Mouse (Mus musculus): ENCODE data around the gene Lingo2.
"Not testable (repeated sequence)": the region's sequence is repeated elsewhere in the genome, so short reads cannot be mapped to it uniquely, and the experiment has no call there.

Lingo2 gene

DNA sequence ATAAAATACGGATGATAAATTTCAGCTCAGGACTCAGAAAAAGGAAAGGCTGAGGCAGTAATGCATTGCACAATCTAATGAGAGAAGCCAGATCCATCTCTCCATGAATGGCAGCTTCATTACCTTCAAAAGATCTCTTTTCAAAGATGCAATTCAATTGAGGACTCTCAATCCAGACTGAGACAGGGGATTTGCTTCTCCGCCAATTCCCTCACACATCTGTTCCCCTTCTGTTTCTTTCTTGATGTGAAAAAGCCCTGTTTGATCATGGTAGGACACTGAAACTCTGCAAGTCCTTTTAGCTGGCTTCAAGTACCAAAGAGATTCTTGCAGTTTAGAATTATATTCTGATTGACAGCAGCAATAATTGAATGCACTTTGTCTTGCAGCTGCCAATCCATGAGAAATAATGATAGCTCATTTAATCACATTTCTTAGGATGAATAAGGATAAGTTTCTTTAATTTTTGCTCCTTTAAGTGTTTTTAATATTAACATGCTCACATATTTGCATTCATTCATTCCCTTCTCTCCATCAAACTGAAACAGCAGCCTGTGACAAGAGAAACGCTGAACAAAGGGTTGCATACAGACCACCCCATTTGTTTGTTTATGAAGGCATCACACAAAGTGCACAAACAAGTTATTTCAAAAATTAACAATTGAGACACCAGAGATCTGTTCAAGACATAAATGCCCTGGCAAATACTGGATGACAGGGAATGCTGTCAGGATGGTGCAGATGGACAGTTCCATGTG lies 870.3 kb downstream of the Lingo2 start:
- no peak for DNase-seq (ENCODE audit: low spot score)

DNA sequence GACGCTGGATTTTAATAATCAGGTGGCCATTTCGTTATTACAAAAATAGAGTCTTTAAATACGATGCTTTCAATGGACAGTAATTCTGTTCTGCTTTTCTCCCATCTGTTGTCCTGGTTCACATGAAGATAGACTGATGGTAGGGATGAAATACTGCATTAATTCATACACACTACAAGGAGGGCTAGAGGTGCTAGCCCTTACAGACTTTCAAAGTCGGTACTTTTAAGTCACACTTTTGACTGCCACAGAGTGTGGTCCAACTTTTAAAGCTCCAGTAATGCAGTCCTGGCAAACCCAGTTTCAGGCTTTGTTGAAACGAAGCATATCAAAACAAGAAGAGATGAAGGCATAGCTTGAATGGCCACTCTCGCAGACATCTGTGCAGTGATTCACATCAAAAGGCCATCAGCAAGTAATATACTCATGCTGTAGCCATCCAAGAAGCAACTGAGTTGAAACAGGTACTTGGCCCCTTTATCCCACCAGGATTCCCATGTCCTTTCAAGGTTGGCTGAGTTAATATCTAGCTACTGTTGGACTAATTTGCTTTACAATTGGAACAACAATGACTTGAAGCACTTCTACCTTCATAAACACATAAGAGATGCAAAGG lies 872.5 kb downstream of the Lingo2 start:
- no peak for DNase-seq (ENCODE audit: low spot score)

- DNase-seq (ENCODE audit: low spot score), result not testable (repeated sequence)
Measured at GRCm38 (mm10) chr4:36064701-36065100, 886.8 kb downstream of the Lingo2 start.

- DNase-seq (ENCODE audit: low spot score), result no peak
Measured at GRCm38 (mm10) chr4:36052791-36053376, 898.7 kb downstream of the Lingo2 start.

GRCm38 (mm10) chr4:36040361-36040760 lies 911.2 kb downstream of the Lingo2 start:
- no peak for DNase-seq (ENCODE audit: low spot score)

DNA sequence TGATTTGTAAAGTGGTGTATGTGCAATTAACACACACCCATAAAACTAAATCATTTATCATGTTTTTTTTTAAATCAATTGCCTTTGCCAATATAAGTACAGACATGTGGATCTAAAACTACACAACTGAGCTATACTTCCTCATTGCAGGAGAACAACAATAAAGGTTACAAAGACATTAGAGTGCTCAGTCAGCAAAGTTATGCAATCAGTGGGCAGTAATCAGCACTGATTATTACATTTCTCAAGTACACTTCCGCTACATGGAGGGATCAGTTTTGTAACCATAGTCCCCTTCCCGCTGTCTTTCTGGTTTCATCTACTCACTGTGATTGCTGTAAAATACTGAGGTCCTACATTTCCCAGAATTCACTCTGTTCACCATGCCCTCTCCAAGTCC lies 912.8 kb downstream of the Lingo2 start:
- no peak for DNase-seq (ENCODE audit: low spot score)

- DNase-seq (ENCODE audit: low spot score), result no peak
Measured at GRCm38 (mm10) chr4:36032039-36032438, 919.5 kb downstream of the Lingo2 start.

- no peak for DNase-seq (ENCODE audit: low spot score)
Measured at GRCm38 (mm10) chr4:36014181-36014580, 937.4 kb downstream of the Lingo2 start.

GRCm38 (mm10) chr4:35992005-35992763 lies 959.4 kb downstream of the Lingo2 start:
- DNase-seq (ENCODE audit: low spot score), result no peak

- no peak for DNase-seq (ENCODE audit: low spot score)
Measured at GRCm38 (mm10) chr4:35986012-35986411, 965.5 kb downstream of the Lingo2 start.

- no peak for DNase-seq (ENCODE audit: low spot score)
Measured at GRCm38 (mm10) chr4:35963532-35963931, 988.0 kb downstream of the Lingo2 start.

- no peak for DNase-seq (ENCODE audit: low spot score)
Measured at GRCm38 (mm10) chr4:35951894-35952293, 999.7 kb downstream of the Lingo2 start.

DNA sequence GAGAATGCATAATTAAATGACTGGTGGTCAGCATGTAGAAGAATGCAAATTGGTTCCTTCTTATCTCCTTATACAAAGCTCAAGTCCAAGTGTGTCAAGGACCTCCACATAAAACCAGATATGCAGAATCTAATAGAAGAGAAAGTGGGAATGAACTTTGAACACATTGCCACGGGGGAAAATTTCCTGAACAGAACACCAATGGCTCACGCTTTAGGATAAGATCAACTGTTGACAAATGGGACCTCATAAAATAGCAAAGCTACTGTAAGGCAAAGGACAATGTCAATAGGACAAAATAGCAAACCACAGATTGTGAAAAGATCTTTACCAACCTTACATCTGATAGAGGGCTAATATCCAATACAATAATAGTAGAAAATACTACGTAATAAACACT lies 1000.3 kb downstream of the Lingo2 start:
- no peak for DNase-seq (ENCODE audit: low spot score)

GRCm38 (mm10) chr4:35934056-35934661 lies 1017.4 kb downstream of the Lingo2 start:
- DNase-seq (ENCODE audit: low spot score), result no peak

GRCm38 (mm10) chr4:35927722-35928121 lies 1023.8 kb downstream of the Lingo2 start:
- DNase-seq (ENCODE audit: low spot score), result no peak

DNA sequence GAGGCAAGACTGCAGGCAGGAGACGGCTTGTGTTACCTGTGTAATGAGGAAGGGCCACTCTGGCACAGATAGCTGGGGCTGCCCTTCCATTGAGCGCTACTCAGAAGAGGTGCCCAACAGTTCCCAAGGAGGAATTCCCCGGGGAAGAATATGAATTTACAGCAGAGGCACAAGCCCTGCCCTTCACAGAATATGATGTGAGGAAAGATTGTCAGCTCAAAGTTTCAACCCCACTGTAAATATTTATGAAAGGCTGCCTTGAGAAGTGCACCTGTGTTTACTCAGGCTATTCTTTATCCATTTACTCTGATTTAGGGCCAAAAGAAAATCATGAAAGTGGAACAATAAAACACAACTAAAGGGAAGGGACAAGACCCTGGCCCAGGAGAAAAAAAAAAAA lies 1034.1 kb downstream of the Lingo2 start:
- DNase-seq (ENCODE audit: low spot score), result no peak

- DNase-seq (ENCODE audit: low spot score), result no peak
Measured at GRCm38 (mm10) chr4:35897769-35898564, 1053.6 kb downstream of the Lingo2 start.

DNA sequence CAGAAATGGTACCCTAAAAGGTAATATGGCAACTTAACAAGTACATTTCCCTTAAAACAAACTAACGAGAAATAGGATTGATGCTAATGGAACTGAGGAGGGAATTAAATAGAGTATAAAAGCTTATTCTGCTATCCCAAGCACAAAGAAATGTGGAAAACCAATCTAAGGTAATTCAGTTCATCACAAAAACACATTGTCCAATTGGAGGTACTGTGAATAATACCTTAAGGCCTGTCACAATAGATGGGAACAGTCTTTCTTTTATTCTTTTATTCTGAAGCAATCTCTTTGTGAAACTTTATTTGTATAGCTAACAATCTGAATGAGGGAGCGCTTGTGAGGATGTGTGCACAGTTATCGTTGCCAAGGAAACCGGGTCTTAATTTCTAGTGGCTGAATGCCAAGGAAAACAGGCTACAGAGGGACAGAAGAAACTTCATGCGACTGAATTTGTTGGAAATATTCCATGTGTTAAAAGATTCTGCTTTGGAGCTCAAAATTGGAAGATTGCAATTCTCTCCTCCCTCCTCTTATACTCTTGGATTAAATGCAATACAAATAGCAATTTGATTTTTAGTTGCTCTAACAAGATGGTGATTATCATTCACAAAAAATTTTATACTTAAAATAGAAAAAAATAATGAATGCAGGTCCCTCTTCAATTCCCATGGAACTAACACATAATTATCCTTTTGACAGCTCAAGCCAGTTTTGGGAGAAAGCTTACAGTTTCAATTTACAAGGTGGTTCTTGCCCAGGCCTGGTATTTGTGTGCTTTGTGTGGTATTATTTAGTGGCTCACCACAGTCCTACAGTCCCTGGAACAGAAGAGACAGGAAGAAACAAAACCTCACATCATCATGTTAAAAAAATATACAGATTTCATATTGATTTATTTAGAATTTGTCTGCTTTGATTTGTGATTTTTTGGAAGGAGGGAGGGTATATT lies 1065.7 kb downstream of the Lingo2 start:
- DNase-seq (ENCODE audit: low spot score), result no peak

- peak; percentile 39 for DNase-seq (ENCODE audit: low spot score)
Measured at GRCm38 (mm10) chr4:35884946-35885460, 1066.5 kb downstream of the Lingo2 start.

GRCm38 (mm10) chr4:35846518-35846917 lies 1105.0 kb downstream of the Lingo2 start:
- no peak for DNase-seq (ENCODE audit: low spot score)
